Mouse (Mus musculus): ENCODE results near the gene Gpr108. TPM values are rescaled to one million over a fixed set of nuclear protein-coding genes. Genes with fewer than 3 reads are reported as not detected.

Gpr108 gene
- polyA plus RNA-seq, 1 experiment from 2014 or later, result 61.7 TPM

- H3K27me3 ChIP-seq, result peaks cover 8% of the 10 kb centered on the region
- in situ Hi-C loops (cut with MboI; ENCODE audit: low pct_unique_long_range_greater_than_20kb), result no loop called here
- DNase-seq (ENCODE audit: low read depth, low spot score) (no peak), ATAC-seq (no peak)
- POLR2A ChIA-PET, result no interaction called here
- CTCF ChIA-PET, result interaction anchor here (1.5 kb wide), 1 partner anchor 8 kb away, joined by 3 read pairs; no protein-coding TSS in a partner anchor
- no peak for TF ChIP-seq CTCF (IDR thresholded peaks at IDR 0.05)
These were observed 53.5 kb downstream of the Gpr108 start for GRCm38 (mm10) chr17:57194771-57195170.

GRCm38 (mm10) chr17:57194041-57194507 is 54.2 kb downstream of the Gpr108 start, which contains the start of gene Tnfsf14:
Gene Tnfsf14 (minus strand): TSS chr17:57194177.
- in situ Hi-C loops (cut with MboI; ENCODE audit: low pct_unique_long_range_greater_than_20kb), result no loop called here
- ATAC-seq, result no peak
- H3K27me3 ChIP-seq, result peaks cover 8% of the 10 kb centered on the region
- no peak for DNase-seq (ENCODE audit: low read depth, low spot score)
- ChIA-PET POLR2A (no interaction called here), CTCF (no interaction called here)
- TF ChIP-seq CTCF (IDR thresholded peaks at IDR 0.05), result no peak

GRCm38 (mm10) chr17:57188510-57189192 is 59.6 kb downstream of the Gpr108 start:
- in situ Hi-C loops (cut with MboI; ENCODE audit: low pct_unique_long_range_greater_than_20kb), result no loop called here
- H3K27me3 ChIP-seq, result peaks cover 24% of the 10 kb centered on the region
- TF ChIP-seq CTCF (IDR thresholded peaks at IDR 0.05), result no peak
- ATAC-seq (no peak), DNase-seq (ENCODE audit: low read depth, low spot score) (no peak)
- ChIA-PET CTCF (interaction anchor here (1.0 kb wide), 1 partner anchor 31 kb away, joined by 3 read pairs; no protein-coding TSS in a partner anchor), POLR2A (no interaction called here)

- peaks cover 30% of the 10 kb centered on the region for H3K27me3 ChIP-seq
- CTCF ChIA-PET, result interaction anchor here (1.2 to 1.3 kb wide), 2 partner anchors 19 to 26 kb away, joined by 3 read pairs; no protein-coding TSS in a partner anchor
- no peak for ATAC-seq
- DNase-seq (ENCODE audit: low read depth, low spot score), result no peak
- in situ Hi-C loops (cut with MboI; ENCODE audit: low pct_unique_long_range_greater_than_20kb), result no loop called here
- TF ChIP-seq CTCF (IDR thresholded peaks at IDR 0.05), result no peak
- POLR2A ChIA-PET, result no interaction called here
These were observed 62.6 kb downstream of the Gpr108 start for GRCm38 (mm10) chr17:57185641-57186040.

Other genes with a start within 250 kb of the Gpr108 start
- gene Pspn, start 248.4 kb downstream of the Gpr108 start, polyA plus RNA-seq (2021), result 1.7 TPM
- 104 TPM for gene Gtf2f1, start 237.2 kb downstream of the Gpr108 start, polyA plus RNA-seq (2021)
- gene Gm17949, start 237.0 kb downstream of the Gpr108 start, polyA plus RNA-seq (2021), result not detected
- gene Khsrp, start 216.9 kb downstream of the Gpr108 start, polyA plus RNA-seq (2021), result 80.4 TPM
- gene Slc25a41, start 206.8 kb downstream of the Gpr108 start, polyA plus RNA-seq (2021), result not detected
- gene Crb3, start 189.3 kb downstream of the Gpr108 start, polyA plus RNA-seq (2021), result 31.4 TPM
- gene Slc25a23, start 188.6 kb downstream of the Gpr108 start, polyA plus RNA-seq (2021), result 111 TPM
- gene Dennd1c, start 169.9 kb downstream of the Gpr108 start, polyA plus RNA-seq (2021), result 2.7 TPM
- 0.10 TPM for gene Tubb4a, start 160.7 kb downstream of the Gpr108 start, polyA plus RNA-seq (2021)
- gene Tnfsf9, start 143.1 kb downstream of the Gpr108 start, polyA plus RNA-seq (2021), result 3.4 TPM
- not detected for gene Cd70, start 98.7 kb downstream of the Gpr108 start, polyA plus RNA-seq (2021)
- not detected for gene Tnfsf14, start 54.3 kb downstream of the Gpr108 start, polyA plus RNA-seq (2021)
- gene C3, start 20.3 kb downstream of the Gpr108 start, polyA plus RNA-seq (2021), result 342 TPM
- 157 TPM for gene Trip10, start 1.0 kb upstream of the Gpr108 start, polyA plus RNA-seq (2021)
- gene Vav1, start 30.7 kb upstream of the Gpr108 start, polyA plus RNA-seq (2021), result not detected
- not detected for gene Adgre1, start 110.2 kb upstream of the Gpr108 start, polyA plus RNA-seq (2021)

Measured in Patski (cell line).